Mouse (Mus musculus): Measurements from ENCODE around the gene Lmf1. TPM values are rescaled to one million over a fixed set of nuclear protein-coding genes. Genes with fewer than 3 reads are reported as not detected.

The Lmf1 gene
- total RNA-seq (2015; ENCODE audit: low replicate concordance) (2.7 and 7.1 TPM in 2 replicates), total RNA-seq (2017; ENCODE audit: low replicate concordance) (1.5 and 1.8 TPM in 2 replicates)

- peak; percentile 99 for ATAC-seq (replicated peaks; ENCODE audit: low FRiP score, poor library complexity, severe bottlenecking)
These were observed at the start of gene Lmf1 for GRCm38 (mm10) chr17:25578920-25579319. Gene Lmf1 (plus strand): TSS chr17:25579085.

- ATAC-seq (replicated peaks; ENCODE audit: low FRiP score, poor library complexity, severe bottlenecking): no peak
These were observed 48.4 kb upstream of the Lmf1 start for GRCm38 (mm10) chr17:25530357-25531022.

GRCm38 (mm10) chr17:25538945-25539875 lies 39.7 kb upstream of the Lmf1 start:
- ATAC-seq (replicated peaks; ENCODE audit: low FRiP score, poor library complexity, severe bottlenecking): no peak

GRCm38 (mm10) chr17:25540731-25541130 lies 38.2 kb upstream of the Lmf1 start:
- no peak for ATAC-seq (replicated peaks; ENCODE audit: low FRiP score, poor library complexity, severe bottlenecking)

- ATAC-seq (replicated peaks; ENCODE audit: low FRiP score, poor library complexity, severe bottlenecking): no peak
These were observed 37.1 kb upstream of the Lmf1 start for GRCm38 (mm10) chr17:25541768-25542167.

- no peak for ATAC-seq (replicated peaks; ENCODE audit: low FRiP score, poor library complexity, severe bottlenecking)
These were observed 31.9 kb upstream of the Lmf1 start for GRCm38 (mm10) chr17:25547026-25547425.

- ATAC-seq (replicated peaks; ENCODE audit: low FRiP score, poor library complexity, severe bottlenecking): no peak
These were observed 28.9 kb upstream of the Lmf1 start for GRCm38 (mm10) chr17:25550020-25550419.

GRCm38 (mm10) chr17:25551313-25551712 lies 27.6 kb upstream of the Lmf1 start:
- ATAC-seq (replicated peaks; ENCODE audit: low FRiP score, poor library complexity, severe bottlenecking): no peak

- ATAC-seq (replicated peaks; ENCODE audit: low FRiP score, poor library complexity, severe bottlenecking): no peak
These were observed 23.7 kb upstream of the Lmf1 start for GRCm38 (mm10) chr17:25555159-25555558.

- no peak for ATAC-seq (replicated peaks; ENCODE audit: low FRiP score, poor library complexity, severe bottlenecking)
These were observed 22.9 kb upstream of the Lmf1 start for GRCm38 (mm10) chr17:25555666-25556629.

GRCm38 (mm10) chr17:25556630-25557354 lies 22.1 kb upstream of the Lmf1 start:
- ATAC-seq (replicated peaks; ENCODE audit: low FRiP score, poor library complexity, severe bottlenecking): no peak

- ATAC-seq (replicated peaks; ENCODE audit: low FRiP score, poor library complexity, severe bottlenecking): no peak
These were observed 19.3 kb upstream of the Lmf1 start for GRCm38 (mm10) chr17:25559634-25560033.

GRCm38 (mm10) chr17:25560554-25561222 lies 18.2 kb upstream of the Lmf1 start:
- no peak for ATAC-seq (replicated peaks; ENCODE audit: low FRiP score, poor library complexity, severe bottlenecking)

- ATAC-seq (replicated peaks; ENCODE audit: low FRiP score, poor library complexity, severe bottlenecking): no peak
These were observed 17.5 kb upstream of the Lmf1 start for GRCm38 (mm10) chr17:25561223-25562028.

- no peak for ATAC-seq (replicated peaks; ENCODE audit: low FRiP score, poor library complexity, severe bottlenecking)
These were observed 14.4 kb upstream of the Lmf1 start for GRCm38 (mm10) chr17:25564481-25564880.

- no peak for ATAC-seq (replicated peaks; ENCODE audit: low FRiP score, poor library complexity, severe bottlenecking)
These were observed 13.6 kb upstream of the Lmf1 start for GRCm38 (mm10) chr17:25565244-25565643.

- no peak for ATAC-seq (replicated peaks; ENCODE audit: low FRiP score, poor library complexity, severe bottlenecking)
These were observed 12.9 kb upstream of the Lmf1 start for GRCm38 (mm10) chr17:25565860-25566600.
